Mouse (Mus musculus) CD4-positive helper T cell, adult 2 months (primary cell): Measurements from ENCODE around the gene Smad5.

Source experiments
- DNase-seq: peaks from one replicate; pipeline ENCODE4 v3.0.0-alpha.2; 2012; ENCODE audit warnings: low read depth, missing footprints, low spot score

Gene Smad5

DNA sequence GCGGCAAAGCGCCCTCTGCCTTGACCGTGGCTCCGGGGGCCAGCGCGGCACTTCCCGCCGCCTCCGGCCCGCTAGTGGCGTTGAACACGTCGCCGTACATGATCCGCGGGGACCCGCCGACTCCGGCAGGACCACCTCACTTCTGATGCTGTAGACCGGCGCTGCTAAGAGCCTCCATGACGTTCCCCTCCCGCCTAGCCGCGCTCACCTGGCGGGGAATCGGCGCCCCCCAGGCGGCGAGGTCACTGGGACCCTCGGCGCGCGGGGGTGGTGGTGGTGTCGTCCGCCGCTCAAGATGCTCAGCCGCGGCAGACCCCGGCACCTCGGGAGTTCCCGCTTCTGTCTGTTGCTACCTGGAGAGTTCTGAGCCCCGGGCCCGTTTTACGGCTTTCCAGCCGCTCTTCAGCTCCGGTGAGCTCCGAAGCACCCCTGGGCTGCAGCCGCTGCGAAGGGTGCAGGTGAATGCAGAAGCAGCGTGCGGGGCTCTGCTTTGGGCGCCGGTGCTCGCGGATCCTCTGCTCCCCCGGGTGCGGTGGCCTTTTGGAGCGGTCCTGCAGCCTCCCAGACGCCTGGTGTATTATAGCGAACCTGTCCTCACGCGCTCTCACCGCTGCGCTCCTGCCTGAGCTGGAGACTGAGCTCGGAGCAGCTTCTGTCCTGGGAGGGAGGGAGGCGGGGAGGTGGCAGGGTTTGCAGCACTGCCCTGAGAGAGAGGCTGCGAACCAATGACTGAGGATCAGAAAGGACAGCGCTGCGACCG is 50.6 kb downstream of the Smad5 start, which contains the start of gene Gm45623:
Gm45623 (minus strand) TSS at position 636 of the 760 bp plus-strand sequence.
- DNase-seq, result no peak

DNA sequence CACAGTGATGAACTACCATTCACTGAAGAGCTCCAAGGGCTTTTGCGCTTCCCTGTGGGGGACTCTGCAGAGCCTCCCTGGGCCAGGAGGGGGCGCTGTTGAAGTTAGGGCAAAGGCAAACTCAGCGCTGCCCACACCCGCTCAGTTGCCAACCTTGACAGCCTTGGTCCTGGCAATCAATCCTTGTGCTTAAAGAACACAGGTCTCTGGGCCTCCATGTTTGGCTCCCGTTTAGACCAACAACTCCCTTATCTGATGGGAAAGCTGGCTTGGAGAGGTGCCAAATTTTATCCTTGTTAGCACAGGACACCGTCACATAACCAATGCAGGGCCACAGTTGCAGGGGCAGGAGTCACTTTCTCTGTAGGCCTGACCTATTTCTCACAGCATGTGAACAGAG is 53.1 kb downstream of the Smad5 start:
- DNase-seq, result no peak

DNA sequence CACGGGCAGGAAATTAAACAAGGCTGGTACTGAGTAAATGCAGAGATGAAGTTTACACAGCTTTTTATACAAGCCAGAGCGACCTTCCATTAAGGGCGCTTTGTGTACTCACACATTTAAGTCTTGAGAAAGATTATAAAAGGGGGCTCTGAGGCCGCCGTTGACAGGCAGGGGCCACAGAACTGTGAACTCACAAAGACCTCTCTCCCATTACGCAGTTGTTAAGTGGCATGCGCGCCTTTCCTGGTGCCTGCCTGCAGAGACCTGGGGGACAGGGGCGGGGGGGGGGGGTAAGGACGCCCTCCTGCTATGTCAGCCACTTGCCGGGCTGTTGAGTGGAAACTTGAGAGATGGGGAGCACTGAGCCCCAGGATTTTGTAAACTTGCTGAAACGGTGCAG is 54.4 kb downstream of the Smad5 start:
- no peak for DNase-seq

DNA sequence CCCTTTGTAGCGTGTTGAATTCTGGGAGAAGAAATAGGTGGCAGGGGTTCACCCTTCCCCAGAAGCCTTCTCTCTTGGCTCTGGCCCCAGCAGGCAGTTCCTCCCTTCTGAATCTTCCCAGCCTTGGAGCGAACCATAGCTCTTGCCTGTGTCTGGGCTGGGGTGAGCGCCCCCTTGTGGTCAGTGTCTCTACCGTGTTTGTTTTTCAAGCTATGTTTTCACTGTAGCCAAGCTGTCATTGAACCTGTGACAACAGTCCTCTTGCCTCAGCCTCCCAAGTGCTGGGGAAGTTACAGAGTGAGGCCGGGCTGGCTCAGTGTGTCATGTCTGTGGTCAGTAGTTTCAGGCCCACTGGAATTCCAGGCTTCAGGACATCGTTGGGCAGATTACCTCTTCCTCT is 55.7 kb downstream of the Smad5 start:
- DNase-seq, result peak; percentile 58

- no peak for DNase-seq
Observed at GRCm38 (mm10) chr13:56762446-56763229, 59.8 kb downstream of the Smad5 start.

DNA sequence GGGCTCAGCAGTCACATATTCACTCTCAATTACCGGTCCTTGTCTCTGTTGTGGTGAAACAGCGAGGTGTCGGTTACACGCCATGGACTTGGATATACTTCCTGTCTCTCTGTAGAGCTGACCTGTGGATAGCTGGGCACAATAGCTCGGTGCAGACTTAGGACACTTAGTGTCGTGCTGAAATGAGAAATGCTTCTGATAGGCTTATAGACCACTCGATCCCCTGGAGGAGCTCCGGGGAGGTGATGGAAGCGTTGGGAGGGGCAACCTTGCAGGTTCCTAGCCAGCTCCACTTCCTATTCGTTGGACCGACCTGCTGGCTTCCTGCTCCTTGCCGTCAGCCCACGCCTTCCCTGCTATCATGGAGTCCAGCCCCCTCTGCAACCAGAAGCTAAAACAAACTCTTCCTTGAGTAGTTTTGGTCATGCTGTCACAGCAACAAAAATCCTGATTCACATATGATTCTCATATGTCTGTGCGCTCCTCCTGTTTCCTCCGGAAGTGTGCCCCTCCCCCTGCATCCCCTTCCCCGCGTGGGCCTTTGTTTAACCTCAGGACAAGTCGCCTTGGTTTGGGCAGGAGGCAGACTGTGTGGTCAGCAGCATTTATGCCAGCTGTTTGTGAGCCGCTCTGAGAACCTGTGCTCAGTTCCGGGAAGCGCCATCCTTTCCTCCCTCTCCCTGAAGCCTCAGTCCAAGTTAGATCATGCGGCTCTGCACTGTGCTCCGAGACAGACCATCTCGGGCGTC is 62.6 kb downstream of the Smad5 start:
- DNase-seq, result no peak

DNA sequence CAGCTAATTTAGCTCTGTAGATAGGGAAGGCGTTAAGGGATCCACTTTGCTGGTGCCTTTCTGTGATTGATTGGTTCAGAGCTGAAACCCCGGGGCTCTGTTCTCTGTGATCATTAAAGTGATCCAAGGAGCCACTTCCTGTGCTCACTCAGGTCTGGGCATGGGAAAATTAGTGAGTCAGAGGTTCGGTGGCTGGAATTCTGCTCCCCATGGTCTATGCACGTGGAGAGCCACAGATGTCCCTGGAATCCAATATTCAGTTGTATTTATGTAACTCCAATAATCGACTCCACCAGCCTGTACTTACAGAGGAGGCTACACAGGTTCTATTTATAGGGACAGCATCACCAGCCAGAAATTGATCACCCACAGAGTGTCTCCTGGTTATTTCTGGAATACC is 63.4 kb downstream of the Smad5 start:
- DNase-seq, result no peak

DNA sequence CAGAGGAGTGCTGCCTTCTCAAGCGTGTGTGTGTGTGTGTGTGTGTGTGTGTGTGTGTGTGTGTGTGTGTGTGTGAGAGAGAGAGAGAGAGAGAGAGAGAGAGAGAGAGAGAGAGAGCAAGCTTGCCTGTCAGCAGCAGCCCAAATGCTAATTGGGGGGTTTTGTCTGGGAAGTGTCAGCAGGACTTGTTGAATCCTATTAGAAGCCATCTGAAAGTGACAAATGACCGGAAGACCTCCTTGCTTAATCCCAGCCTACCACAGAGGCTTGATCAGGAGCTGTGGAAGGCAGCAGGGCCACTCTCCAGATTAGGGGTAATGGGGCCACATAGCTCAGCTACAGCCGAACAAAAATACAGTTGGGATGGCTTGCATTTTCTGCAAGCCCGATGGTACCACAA is 66.6 kb downstream of the Smad5 start:
- DNase-seq, result no peak

- no peak for DNase-seq
Observed at GRCm38 (mm10) chr13:56770136-56770578, 67.3 kb downstream of the Smad5 start.

- DNase-seq, result no peak
Observed at GRCm38 (mm10) chr13:56770786-56771185, 68.0 kb downstream of the Smad5 start.

DNA sequence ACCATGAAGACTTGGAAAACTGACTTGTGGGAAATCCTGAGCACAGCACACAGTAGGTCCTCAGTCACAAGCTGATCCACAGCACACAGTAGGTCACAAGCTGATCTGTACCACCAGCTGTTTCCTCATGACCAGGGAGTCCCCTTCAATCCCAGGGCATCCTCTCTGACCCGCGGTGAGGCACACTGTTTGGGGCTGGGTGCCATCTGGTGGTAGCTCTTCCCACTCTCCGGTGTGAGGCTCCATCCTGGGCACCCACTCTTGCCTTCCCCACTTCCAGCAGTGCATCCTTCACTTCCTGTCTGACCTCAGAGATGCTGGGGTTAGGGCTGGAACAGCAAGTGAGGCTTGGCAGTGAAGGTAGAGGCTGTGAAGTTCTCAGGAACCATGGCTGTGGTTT is 69.8 kb downstream of the Smad5 start:
- no peak for DNase-seq

DNA sequence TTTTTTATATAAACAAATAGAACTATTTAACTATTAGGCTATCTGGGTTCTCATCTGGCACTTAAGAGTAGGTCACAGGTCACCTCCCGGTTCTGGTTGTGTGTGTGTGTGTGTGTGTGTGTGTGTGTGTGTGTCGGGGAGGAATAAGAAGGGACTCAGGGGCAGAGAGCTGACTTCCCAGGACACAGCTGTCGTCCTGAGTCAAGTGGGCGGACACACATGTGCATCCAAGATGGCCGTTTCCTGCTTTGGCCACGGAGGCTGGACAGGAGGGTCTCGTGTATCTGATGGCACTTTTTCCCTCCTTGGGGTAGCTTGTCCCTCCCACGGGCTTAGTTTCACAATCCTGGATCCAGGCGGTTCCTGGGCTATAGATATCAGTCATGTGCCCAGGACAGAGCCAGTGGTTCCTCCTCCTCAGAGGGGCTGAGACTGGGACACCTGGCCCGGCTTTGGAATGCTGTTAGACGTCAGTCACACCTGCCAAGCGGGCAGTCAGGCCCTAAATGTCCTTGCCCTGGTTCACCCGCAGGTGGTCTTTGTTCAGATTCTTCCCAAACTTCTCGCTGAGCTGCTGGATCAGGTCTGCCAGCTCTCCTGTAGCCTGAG is 70.6 kb downstream of the Smad5 start:
- no peak for DNase-seq

- peak; percentile 26 for DNase-seq
Observed at GRCm38 (mm10) chr13:56774304-56774703, 71.5 kb downstream of the Smad5 start.

GRCm38 (mm10) chr13:56780746-56781469 is 78.1 kb downstream of the Smad5 start:
- no peak for DNase-seq

GRCm38 (mm10) chr13:56781697-56782096 is 78.9 kb downstream of the Smad5 start:
- no peak for DNase-seq

GRCm38 (mm10) chr13:56782621-56783020 is 79.8 kb downstream of the Smad5 start:
- DNase-seq, result no peak

- DNase-seq, result no peak
Observed at GRCm38 (mm10) chr13:56790683-56791082, 87.9 kb downstream of the Smad5 start.
